Mouse (Mus musculus) bone marrow macrophage, adult 2 months (primary cell): ENCODE data around the gene Scn2b. TPM values are rescaled to one million over a fixed set of nuclear protein-coding genes. Genes with fewer than 3 reads are reported as not detected.

Experiments used
- H3K27ac ChIP-seq: 2 replicates; pipeline ENCODE4 v1.5.1; 2012; ENCODE audit warnings: low read depth, low read length; ENCODE audit not compliant: insufficient read depth
- H3K4me1 ChIP-seq: 2 replicates; pipeline ENCODE4 v1.6.1; 2012; ENCODE audit warnings: low read length; ENCODE audit not compliant: control insufficient read depth, insufficient read depth
- H3K4me3 ChIP-seq: 2 replicates; pipeline ENCODE4 v1.5.1; 2012; ENCODE audit warnings: mild to moderate bottlenecking, low read length, moderate library complexity; ENCODE audit not compliant: insufficient read depth
- CTCF ChIP-seq: IDR thresholded peaks from 2 replicates; pipeline ENCODE4 v1.5.1; 2012; ENCODE audit warnings: low read depth, mild to moderate bottlenecking, low read length, moderate library complexity
- POLR2A ChIP-seq: IDR thresholded peaks from 2 replicates; pipeline ENCODE4 v1.6.1; 2012; ENCODE audit warnings: mild to moderate bottlenecking, low read depth, low read length, borderline replicate concordance
- polyA plus RNA-seq: library from polyadenylated mRNA; stranded (reverse); fragments of >200 nt; gene quantifications from 2 replicates; pipeline ENCODE4 v1.2.4, GENCODE M21; 2012; ENCODE audit not compliant: missing spikeins, insufficient read depth, insufficient read length

The Scn2b gene
- polyA plus RNA-seq: 0.23 TPM in 1 of 2 replicates, not detected in the other

- no peak within 1 kb of the TSS for H3K27ac ChIP-seq
- H3K4me1 ChIP-seq: peaks cover 6% of the 10 kb centered on the region; the same call in 1 of the 2 replicates
- TF ChIP-seq POLR2A: no peak
- TF ChIP-seq CTCF: no peak
- no peak within 1 kb of the TSS for H3K4me3 ChIP-seq
These were observed at the start of gene Scn2b for GRCm38 (mm10) chr9:45117741-45118431. Scn2b (plus strand) TSS chr9:45117782.

- Histone ChIP-seq H3K27ac (no peak overlapping the region), H3K4me3 (no peak overlapping the region), H3K4me1 (no peaks in the 10 kb centered on the region)
- TF ChIP-seq POLR2A: no peak
- no peak for TF ChIP-seq CTCF
These were observed 45.8 kb upstream of the Scn2b start for GRCm38 (mm10) chr9:45071800-45072199.

GRCm38 (mm10) chr9:45077859-45078258, 39.7 kb upstream of the Scn2b start:
- Histone ChIP-seq H3K4me3 (no peak overlapping the region), H3K4me1 (no peaks in the 10 kb centered on the region), H3K27ac (no peak overlapping the region)
- TF ChIP-seq POLR2A: no peak
- no peak for TF ChIP-seq CTCF

GRCm38 (mm10) chr9:45079011-45079410, 38.6 kb upstream of the Scn2b start, which contains the start of gene Jaml:
Jaml (plus strand) TSS chr9:45079183.
- peaks cover 3% of the 10 kb centered on the region; the same call in 1 of the 2 replicates for H3K4me1 ChIP-seq
- no peak within 1 kb of the TSS for H3K27ac ChIP-seq
- no peak within 1 kb of the TSS for H3K4me3 ChIP-seq
- TF ChIP-seq POLR2A (no peak), CTCF (no peak)

- TF ChIP-seq CTCF: no peak
- no peak for TF ChIP-seq POLR2A
- no peak overlapping the region for H3K27ac ChIP-seq
- no peak overlapping the region for H3K4me3 ChIP-seq
- H3K4me1 ChIP-seq: peaks cover 25% of the 10 kb centered on the region
These were observed 34.5 kb upstream of the Scn2b start for GRCm38 (mm10) chr9:45083132-45083531.

GRCm38 (mm10) chr9:45084556-45084955, 33.0 kb upstream of the Scn2b start:
- H3K27ac ChIP-seq: no peak overlapping the region

GRCm38 (mm10) chr9:45085741-45086690, 31.6 kb upstream of the Scn2b start:
- no peak overlapping the region for H3K4me3 ChIP-seq
- TF ChIP-seq CTCF: no peak
- TF ChIP-seq POLR2A: no peak
- peaks cover 25% of the 10 kb centered on the region for H3K4me1 ChIP-seq
- no peak overlapping the region for H3K27ac ChIP-seq

More at GRCm38 (mm10) chr9:45084556-45084955, 33.0 kb upstream of the Scn2b start:
- no peak overlapping the region for H3K4me3 ChIP-seq
- no peak for TF ChIP-seq CTCF
- TF ChIP-seq POLR2A: no peak
- H3K4me1 ChIP-seq: peaks cover 25% of the 10 kb centered on the region

GRCm38 (mm10) chr9:45088040-45088439, 29.5 kb upstream of the Scn2b start:
- no peak overlapping the region for H3K4me3 ChIP-seq
- H3K4me1 ChIP-seq: peaks cover 33% of the 10 kb centered on the region
- H3K27ac ChIP-seq: no peak overlapping the region
- TF ChIP-seq CTCF (no peak), POLR2A (no peak)

- Histone ChIP-seq H3K27ac (no peak overlapping the region), H3K4me3 (no peak overlapping the region), H3K4me1 (peaks cover 25% of the 10 kb centered on the region)
- TF ChIP-seq POLR2A: no peak
- TF ChIP-seq CTCF: no peak
These were observed 26.8 kb upstream of the Scn2b start for GRCm38 (mm10) chr9:45090811-45091210.

- Histone ChIP-seq H3K4me3 (no peak overlapping the region), H3K4me1 (peaks cover 19% of the 10 kb centered on the region), H3K27ac (no peak overlapping the region)
- TF ChIP-seq CTCF: no peak
- no peak for TF ChIP-seq POLR2A
These were observed 24.9 kb upstream of the Scn2b start for GRCm38 (mm10) chr9:45092641-45093040.
